Mouse (Mus musculus) forebrain, embryonic 10.5 days (tissue): Measurements from ENCODE around the gene Slc25a54. TPM values are rescaled to one million over a fixed set of nuclear protein-coding genes. Genes with fewer than 3 reads are reported as not detected.

Source experiments
- DNase-seq: peaks from one replicate; pipeline ENCODE4 v3.0.0-alpha.2; 2017; ENCODE audit warnings: low spot score; ENCODE audit errors: extremely low spot score
- H3K27ac ChIP-seq: fragments of 300-500 bp; sonication (generic); 2 replicates; pipeline ENCODE4 v1.5.1; 2016; ENCODE audit warnings: mild to moderate bottlenecking
- H3K27me3 ChIP-seq: fragments of 300-500 bp; sonication (generic); 2 replicates; pipeline ENCODE4 v1.6.1; 2016; ENCODE audit warnings: mild to moderate bottlenecking; ENCODE audit not compliant: poor library complexity, severe bottlenecking
- H3K36me3 ChIP-seq: fragments of 300-500 bp; sonication (generic); replicated peaks from 2 replicates; pipeline ENCODE4 v1.6.1; 2016; ENCODE audit warnings: mild to moderate bottlenecking, moderate library complexity
- H3K4me1 ChIP-seq: fragments of 300-500 bp; sonication (generic); 2 replicates; pipeline ENCODE4 v1.6.1; 2016
- H3K4me3 ChIP-seq: fragments of 300-500 bp; sonication (generic); 2 replicates; pipeline ENCODE4 v1.5.1; 2016; ENCODE audit warnings: mild to moderate bottlenecking, moderate library complexity
- H3K9me3 ChIP-seq: fragments of 300-500 bp; sonication (generic); 2 replicates; pipeline ENCODE4 v1.6.1; 2016; ENCODE audit warnings: mild to moderate bottlenecking, moderate library complexity
- whole genome bisulfite sequencing: fragments of 180-500 bp; shearing (Covaris S2); methylation state at CpG from one replicate; pipeline ENCODE4 v1.1.7; 2016; 5-methylcytosine and 5-hydroxymethylcytosine counted together
- polyA plus RNA-seq: library from polyadenylated mRNA; unstranded; fragments of >200 nt; fragmentation: Nextera tagmentation; extraction: Ambion mirVana; gene quantifications from 2 replicates; pipeline ENCODE4 v1.2.1, GENCODE M21; 2016

Gene Slc25a54
- not detected in 2 replicates for polyA plus RNA-seq

- no peaks in the 10 kb centered on the region for H3K36me3 ChIP-seq
- H3K27me3 ChIP-seq: no peaks in the 10 kb centered on the region
- no peaks in the 10 kb centered on the region for H3K4me1 ChIP-seq
- no peak within 1 kb of the TSS for H3K27ac ChIP-seq
- 94% methylated on average over 17 of the region's 17 CpGs for whole genome bisulfite sequencing
- DNase-seq: no peak
- no peaks in the 10 kb centered on the region for H3K9me3 ChIP-seq
- H3K4me3 ChIP-seq: no peak within 1 kb of the TSS
These were observed at the start of gene Slc25a54 for GRCm38 (mm10) chr3:109080169-109080568. Gene Slc25a54 (plus strand): TSS chr3:109080469.

DNA sequence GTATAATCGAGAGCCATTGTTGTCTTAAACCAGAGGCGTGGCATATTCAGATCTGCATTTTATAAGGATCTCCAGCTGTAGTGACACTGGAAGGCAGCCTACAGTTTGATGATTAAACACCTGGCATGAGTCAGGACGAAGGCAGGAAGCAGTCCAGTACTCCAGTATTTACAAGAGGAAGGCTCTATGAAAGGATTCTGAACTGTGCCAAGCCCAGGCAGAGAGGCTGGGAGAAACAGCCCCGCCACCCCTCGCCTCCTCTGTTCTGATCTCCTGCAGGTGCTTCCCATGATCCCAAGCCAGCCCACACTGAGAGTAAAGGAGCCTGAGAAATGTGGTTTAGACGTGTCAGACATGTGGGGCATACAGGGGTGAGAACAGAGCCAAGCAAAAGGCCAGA is 49.5 kb upstream of the Slc25a54 start:
- Histone ChIP-seq H3K27ac (no peak overlapping the region), H3K9me3 (peaks cover 3% of the 10 kb centered on the region; the same call in 1 of the 2 replicates), H3K4me3 (no peak overlapping the region), H3K4me1 (peaks cover 50% of the 10 kb centered on the region), H3K36me3 (no peaks in the 10 kb centered on the region), H3K27me3 (peaks cover 33% of the 10 kb centered on the region)
- 54% methylated on average over 6 of the region's 6 CpGs for WGBS
- DNase-seq: no peak

GRCm38 (mm10) chr3:109031626-109032025 is 48.6 kb upstream of the Slc25a54 start:
- no peak overlapping the region for H3K27ac ChIP-seq
- peaks cover 42% of the 10 kb centered on the region for H3K4me1 ChIP-seq
- 91% methylated on average over 3 of the region's 3 CpGs for WGBS
- H3K36me3 ChIP-seq: no peaks in the 10 kb centered on the region
- H3K27me3 ChIP-seq: peaks cover 25% of the 10 kb centered on the region
- H3K4me3 ChIP-seq: no peak overlapping the region
- no peak for DNase-seq
- H3K9me3 ChIP-seq: peaks cover 3% of the 10 kb centered on the region; the same call in 1 of the 2 replicates

- no peak overlapping the region for H3K27ac ChIP-seq
- 71% methylated on average over 2 of the region's 2 CpGs for WGBS
- no peak for DNase-seq
- peaks cover 3% of the 10 kb centered on the region; the same call in 1 of the 2 replicates for H3K9me3 ChIP-seq
- H3K36me3 ChIP-seq: no peaks in the 10 kb centered on the region
- H3K27me3 ChIP-seq: peaks cover 24% of the 10 kb centered on the region
- H3K4me1 ChIP-seq: peaks cover 36% of the 10 kb centered on the region
- H3K4me3 ChIP-seq: no peak overlapping the region
These were observed 48.0 kb upstream of the Slc25a54 start for GRCm38 (mm10) chr3:109032306-109032705.

DNA sequence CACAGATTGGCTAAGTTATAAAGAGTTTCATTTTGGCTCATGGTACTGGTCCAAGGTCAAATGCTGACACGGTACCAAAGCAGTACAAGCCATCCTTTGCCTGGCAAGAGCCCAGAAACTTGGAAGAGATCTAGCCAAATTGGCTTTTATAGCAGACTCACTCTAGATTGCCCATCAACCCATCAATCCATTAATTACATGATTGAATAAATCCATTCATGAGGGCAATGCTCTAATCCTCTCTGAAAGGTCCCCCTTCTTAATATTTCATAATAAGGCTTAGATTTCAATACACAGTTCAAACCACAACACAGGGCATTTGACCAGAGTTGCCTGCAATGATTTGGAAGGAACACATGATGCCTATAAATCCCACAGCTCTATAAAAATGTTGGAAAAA is 45.9 kb upstream of the Slc25a54 start:
- Histone ChIP-seq H3K4me1 (peaks cover 28% of the 10 kb centered on the region), H3K27ac (no peak overlapping the region), H3K4me3 (no peak overlapping the region), H3K27me3 (peaks cover 13% of the 10 kb centered on the region), H3K36me3 (no peaks in the 10 kb centered on the region), H3K9me3 (peaks cover 3% of the 10 kb centered on the region; the same call in 1 of the 2 replicates)
- WGBS: 58% methylated on average over 1 of the region's 1 CpGs
- DNase-seq: no peak

- Histone ChIP-seq H3K36me3 (no peaks in the 10 kb centered on the region), H3K27ac (no peak overlapping the region), H3K4me1 (peaks cover 5% of the 10 kb centered on the region), H3K27me3 (no peaks in the 10 kb centered on the region), H3K9me3 (no peaks in the 10 kb centered on the region), H3K4me3 (no peak overlapping the region)
- DNase-seq: no peak
- WGBS: 84% methylated on average over 4 of the region's 4 CpGs
These were observed 39.4 kb upstream of the Slc25a54 start for GRCm38 (mm10) chr3:109040908-109041307.

GRCm38 (mm10) chr3:109043395-109043794 is 36.9 kb upstream of the Slc25a54 start:
- Histone ChIP-seq H3K4me1 (peaks cover 9% of the 10 kb centered on the region), H3K27ac (no peak overlapping the region), H3K9me3 (no peaks in the 10 kb centered on the region), H3K4me3 (no peak overlapping the region), H3K36me3 (no peaks in the 10 kb centered on the region), H3K27me3 (no peaks in the 10 kb centered on the region)
- WGBS: 53% methylated on average over 7 of the region's 7 CpGs
- DNase-seq: no peak

- Histone ChIP-seq H3K27ac (no peak overlapping the region), H3K36me3 (no peaks in the 10 kb centered on the region), H3K4me1 (peaks cover 15% of the 10 kb centered on the region), H3K4me3 (no peak overlapping the region), H3K27me3 (no peaks in the 10 kb centered on the region), H3K9me3 (no peaks in the 10 kb centered on the region)
- no peak for DNase-seq
- 88% methylated on average over 3 of the region's 3 CpGs for WGBS
These were observed 33.8 kb upstream of the Slc25a54 start for GRCm38 (mm10) chr3:109046428-109046827.

- no peak for DNase-seq
- Histone ChIP-seq H3K27ac (no peak overlapping the region), H3K4me3 (no peak overlapping the region), H3K4me1 (peaks cover 15% of the 10 kb centered on the region), H3K36me3 (no peaks in the 10 kb centered on the region), H3K9me3 (no peaks in the 10 kb centered on the region), H3K27me3 (no peaks in the 10 kb centered on the region)
- 43% methylated on average over 6 of the region's 6 CpGs for WGBS
These were observed 32.5 kb upstream of the Slc25a54 start for GRCm38 (mm10) chr3:109047707-109048283.

GRCm38 (mm10) chr3:109051056-109051945 is 29.0 kb upstream of the Slc25a54 start:
- WGBS: 77% methylated on average over 11 of the region's 11 CpGs
- H3K36me3 ChIP-seq: no peaks in the 10 kb centered on the region
- no peak for DNase-seq

GRCm38 (mm10) chr3:109051946-109052331 is 28.3 kb upstream of the Slc25a54 start:
- Histone ChIP-seq H3K4me1 (peaks cover 10% of the 10 kb centered on the region), H3K36me3 (no peaks in the 10 kb centered on the region), H3K27ac (no peak overlapping the region), H3K9me3 (no peaks in the 10 kb centered on the region), H3K4me3 (no peak overlapping the region), H3K27me3 (no peaks in the 10 kb centered on the region)
- DNase-seq: no peak
- WGBS: 89% methylated on average over 6 of the region's 6 CpGs

More at GRCm38 (mm10) chr3:109051056-109051945, 29.0 kb upstream of the Slc25a54 start:
- Histone ChIP-seq H3K9me3 (no peaks in the 10 kb centered on the region), H3K27me3 (no peaks in the 10 kb centered on the region), H3K4me3 (no peak overlapping the region), H3K27ac (no peak overlapping the region), H3K4me1 (peaks cover 10% of the 10 kb centered on the region)

DNA sequence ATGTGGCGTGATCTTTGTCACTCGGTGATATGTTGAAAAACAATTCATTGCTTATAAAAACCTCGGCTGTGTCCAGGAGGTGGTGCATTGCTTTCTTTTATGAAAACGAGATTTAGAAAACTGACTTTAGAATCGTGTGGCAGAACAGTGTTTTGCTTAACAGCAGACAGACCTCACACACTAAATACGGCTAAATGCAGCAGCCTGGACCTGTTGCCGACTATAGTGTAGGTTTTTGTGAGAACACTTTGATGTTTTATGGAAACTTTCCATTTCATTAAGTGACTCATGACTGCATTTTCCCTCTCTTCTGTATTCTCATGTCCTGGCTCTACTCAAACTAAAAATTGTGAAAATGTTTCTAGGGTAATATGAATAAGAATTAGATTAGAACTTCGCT is 20.4 kb upstream of the Slc25a54 start:
- Histone ChIP-seq H3K36me3 (no peaks in the 10 kb centered on the region), H3K4me3 (no peak overlapping the region), H3K9me3 (no peaks in the 10 kb centered on the region), H3K4me1 (no peaks in the 10 kb centered on the region), H3K27me3 (no peaks in the 10 kb centered on the region), H3K27ac (no peak overlapping the region)
- DNase-seq: no peak
- 82% methylated on average over 8 of the region's 8 CpGs for WGBS

GRCm38 (mm10) chr3:109062391-109062790 is 17.9 kb upstream of the Slc25a54 start:
- DNase-seq: no peak
- H3K9me3 ChIP-seq: no peaks in the 10 kb centered on the region
- 78% methylated on average over 7 of the region's 7 CpGs for WGBS
- no peak overlapping the region for H3K4me3 ChIP-seq
- H3K36me3 ChIP-seq: no peaks in the 10 kb centered on the region
- no peaks in the 10 kb centered on the region for H3K27me3 ChIP-seq
- no peaks in the 10 kb centered on the region for H3K4me1 ChIP-seq
- H3K27ac ChIP-seq: no peak overlapping the region
